Mouse (Mus musculus): ENCODE data around the gene Aldh1b1. TPM values are rescaled to one million over a fixed set of nuclear protein-coding genes. Genes with fewer than 3 reads are reported as not detected.

Gene Aldh1b1
- total RNA-seq, 4 experiments from 2014 or later = 9.3 to 14.5 (median 12.4) TPM

DNA sequence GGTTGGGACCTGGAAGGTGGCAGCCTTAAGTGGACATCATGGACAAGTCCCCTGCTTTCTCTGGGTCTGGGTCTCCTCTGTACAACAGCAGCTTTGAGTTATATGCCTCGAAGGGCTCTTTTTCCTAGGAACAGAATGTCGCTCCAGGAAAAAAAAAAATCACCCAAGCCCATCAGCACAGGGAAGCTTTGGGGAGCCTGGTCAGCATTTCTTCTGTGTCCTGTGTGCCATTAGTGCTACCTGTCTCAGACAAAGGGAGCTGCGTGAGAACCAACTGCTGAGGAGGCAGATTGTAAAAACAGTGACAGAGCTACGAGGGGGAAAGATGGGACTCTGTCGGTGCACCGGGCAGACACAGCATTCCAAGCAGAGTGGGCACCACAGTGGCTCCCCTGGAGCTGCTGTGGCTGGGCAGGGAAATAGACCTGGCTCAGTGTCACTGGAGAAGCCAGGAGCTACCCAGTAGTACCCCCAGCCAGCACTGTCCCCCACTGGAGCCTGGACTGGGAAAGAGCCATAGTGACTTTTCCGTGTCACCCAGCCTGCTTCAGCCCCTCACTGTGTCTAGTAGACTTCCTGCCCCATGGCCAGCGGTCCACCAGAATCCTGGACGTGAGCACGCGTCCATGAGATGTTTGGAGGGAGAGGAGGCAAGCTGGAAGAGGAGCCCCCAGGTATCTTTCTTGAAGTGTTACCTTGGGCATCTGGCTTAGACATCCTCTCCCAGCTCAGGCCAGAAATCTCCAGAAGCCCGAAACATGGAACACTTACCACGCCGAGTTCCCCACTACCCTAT is 26.1 kb downstream of the Aldh1b1 start:
- no peak for DNase-seq (ENCODE audit: low spot score)

DNA sequence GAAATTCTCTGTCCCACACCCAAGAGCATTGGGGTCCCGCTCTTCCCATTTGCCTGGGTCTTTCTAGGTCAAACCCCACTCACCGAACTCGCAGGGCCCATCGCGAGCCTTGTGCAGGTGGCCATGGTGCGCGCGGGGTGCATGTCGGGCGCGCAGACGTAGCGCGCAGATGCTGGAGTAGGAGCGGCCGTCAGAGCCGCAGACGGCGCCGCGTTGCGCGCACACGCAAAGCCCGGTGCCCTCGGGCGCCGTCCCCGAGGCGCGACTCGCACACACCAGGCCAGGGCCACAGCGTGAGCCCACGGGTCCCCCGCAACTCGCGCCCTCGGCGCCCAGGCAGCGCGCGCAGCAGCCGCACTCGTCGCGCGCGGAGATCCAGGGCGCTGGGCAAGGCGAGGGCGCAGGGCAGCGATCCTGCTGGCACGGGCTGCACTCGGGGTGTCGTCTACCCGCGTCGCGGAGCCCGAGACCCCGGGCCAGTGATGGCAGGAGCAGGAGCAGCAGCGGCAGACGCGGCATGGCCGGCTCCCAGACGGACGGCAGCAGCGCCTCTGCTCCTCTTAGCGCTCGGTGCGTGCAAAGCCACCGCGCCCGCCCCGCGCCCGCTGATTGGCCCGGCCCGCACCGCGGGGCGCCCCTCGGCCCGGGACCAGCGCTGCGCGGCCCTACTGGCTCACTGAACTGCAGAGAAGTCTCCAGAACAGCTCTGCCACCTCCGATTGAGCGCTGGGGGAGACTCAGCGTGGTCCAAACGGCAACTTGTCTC is 27.6 kb downstream of the Aldh1b1 start, which contains the start of gene Igfbpl1:
Gene Igfbpl1 (minus strand): TSS at position 649 of the 766 bp plus-strand sequence.
- DNase-seq (ENCODE audit: low spot score) = no peak

DNA sequence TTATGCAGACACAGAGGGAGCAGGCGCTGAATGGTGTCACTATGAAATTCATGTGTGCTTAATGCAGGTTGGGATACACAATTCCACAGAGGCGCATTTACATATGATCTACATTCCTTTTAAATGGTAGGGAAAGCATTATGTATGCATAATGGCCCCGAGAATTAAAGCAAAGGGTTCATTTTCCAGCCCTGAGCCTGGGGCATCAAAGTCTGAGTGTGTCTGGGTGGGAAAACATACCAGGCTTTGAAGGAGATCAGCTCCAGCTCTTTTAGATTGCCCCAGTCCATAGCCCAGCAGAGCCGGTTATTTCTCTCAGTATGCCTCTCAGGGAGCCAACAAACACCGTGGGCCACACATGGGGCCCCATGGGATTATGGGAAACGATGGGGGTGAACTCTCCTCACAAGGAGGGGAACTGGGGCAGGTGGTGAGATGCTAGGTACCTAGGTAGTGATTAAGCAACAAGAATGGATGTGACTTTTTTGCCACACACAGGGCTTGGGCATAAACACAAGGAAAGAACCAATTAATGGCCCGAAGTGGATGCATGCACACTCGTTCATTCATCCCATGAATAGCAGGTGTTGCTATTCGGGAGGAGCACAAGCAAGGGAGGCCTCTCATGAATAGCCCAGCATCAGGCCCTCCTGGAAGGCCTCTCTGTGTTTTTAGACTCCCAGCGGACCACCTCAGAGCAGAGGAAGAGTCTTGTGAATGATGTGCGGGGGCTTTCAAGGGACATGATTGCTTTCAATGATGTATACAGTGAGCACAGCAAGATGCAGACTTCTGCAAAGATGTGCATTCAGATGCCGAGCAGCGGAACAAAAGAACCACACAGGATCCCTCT is 31.3 kb downstream of the Aldh1b1 start:
- no peak for DNase-seq (ENCODE audit: low spot score)

DNA sequence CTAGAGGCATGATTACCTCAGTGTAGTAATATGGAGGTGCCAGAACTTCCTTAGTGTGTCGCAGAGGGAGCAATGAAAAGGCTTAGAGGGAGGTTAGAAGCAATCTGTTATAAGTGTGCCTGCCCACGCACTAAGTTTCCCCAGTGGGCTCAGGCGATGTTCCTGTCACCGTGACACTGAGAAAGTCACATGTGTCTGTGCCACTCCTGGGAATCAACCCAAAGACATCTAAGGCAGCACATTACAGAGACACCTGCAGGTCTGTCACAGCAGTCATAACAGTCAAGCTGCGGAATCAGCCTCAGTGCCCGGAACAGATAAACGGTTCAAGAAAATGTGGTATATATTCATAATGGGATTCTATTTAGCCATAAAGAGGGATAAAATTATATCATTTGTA is 33.2 kb downstream of the Aldh1b1 start:
- DNase-seq (ENCODE audit: low spot score) = no peak

DNA sequence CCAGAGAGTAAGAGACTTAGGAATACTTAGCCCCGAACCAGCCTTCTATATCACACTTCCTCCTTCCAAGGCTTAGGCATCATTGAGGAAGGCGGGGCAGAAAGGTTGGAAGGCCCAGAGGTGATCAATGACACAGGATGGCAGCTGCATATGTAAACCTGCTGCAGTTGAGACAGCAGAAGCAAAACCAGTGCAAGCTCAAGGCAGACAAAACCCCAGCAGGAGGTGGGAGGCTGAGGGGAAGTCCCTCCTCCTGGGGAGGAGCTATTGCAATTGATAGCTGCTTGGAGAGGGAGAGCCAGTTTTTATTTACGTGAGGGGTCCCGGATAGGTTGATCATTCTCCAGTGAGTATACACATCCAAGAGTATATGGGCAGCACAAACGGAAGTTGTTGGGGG is 34.6 kb downstream of the Aldh1b1 start:
- no peak for DNase-seq (ENCODE audit: low spot score)

DNA sequence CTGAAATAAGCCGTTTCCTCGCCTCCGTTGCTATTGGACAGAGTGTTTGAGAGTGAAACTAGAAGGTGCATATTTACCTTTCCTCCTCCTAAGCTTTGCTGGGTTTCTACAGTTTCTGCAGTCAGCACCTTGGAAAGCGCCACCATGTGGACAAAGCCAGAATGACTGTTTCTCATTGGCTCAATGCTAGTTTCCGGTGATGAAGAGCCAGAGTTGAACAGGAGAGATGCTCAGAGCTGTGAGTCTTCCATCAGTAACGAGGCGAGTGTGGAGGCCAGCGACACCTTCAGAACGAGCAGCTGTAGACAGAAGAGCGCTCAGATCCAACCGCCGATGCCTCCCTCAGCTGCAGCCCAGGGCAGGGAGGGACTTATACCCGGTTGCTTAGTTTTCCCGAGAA is 45.5 kb downstream of the Aldh1b1 start:
- DNase-seq (ENCODE audit: low spot score) = no peak

DNA sequence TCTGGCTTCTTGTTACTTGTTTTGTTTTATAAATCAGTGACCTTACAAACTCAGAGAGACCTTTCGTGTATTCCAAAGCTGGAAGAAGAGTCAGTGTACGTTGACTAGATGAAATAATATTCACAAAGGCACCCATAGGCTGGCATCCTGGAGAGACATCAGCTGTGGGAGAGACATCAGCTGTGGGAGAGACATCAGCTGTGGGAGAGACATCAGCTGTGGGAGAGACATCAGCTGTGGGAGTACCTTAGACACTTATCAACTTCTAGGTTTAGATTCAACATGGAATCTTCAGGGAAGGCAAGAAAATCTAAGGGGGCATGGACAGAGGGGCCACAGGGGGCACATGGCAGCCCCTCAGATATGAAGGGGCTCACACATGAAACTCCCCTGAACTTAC is 47.4 kb downstream of the Aldh1b1 start:
- DNase-seq (ENCODE audit: low spot score) = no peak

DNA sequence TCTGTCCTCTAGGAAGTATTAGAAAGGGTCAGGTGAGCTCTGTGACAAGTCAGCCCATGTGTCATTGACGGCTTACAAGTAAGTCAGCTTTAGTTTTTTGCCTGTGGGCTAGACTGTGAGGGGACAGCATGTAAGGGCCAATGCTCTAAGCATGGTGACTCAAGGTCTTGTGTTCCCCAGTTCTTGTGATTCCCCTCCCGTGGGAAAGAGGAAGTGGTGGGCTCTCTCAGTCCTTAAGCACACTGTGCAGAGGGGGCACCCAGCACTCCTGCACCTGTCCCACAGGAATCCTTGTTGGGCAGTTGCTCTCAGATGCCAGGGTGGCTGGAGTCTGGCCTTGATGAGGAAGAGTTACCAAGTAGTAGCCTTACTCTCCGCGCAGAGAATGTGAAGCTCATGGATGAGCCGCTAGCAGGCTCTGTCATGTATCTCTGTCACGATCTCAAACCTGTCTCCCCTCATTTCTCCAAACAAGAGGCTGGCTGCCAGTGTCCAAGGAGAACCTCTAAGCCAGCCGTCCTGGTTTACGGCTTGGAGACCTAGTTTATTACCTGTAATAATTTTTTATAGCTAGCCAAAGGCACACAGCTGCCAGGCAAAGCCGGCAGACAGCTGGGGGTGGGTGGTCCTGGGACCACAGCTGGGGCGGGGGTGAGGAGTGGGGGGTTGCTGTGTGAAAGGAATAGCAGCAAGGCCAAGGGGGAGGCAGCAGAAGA is 49.4 kb downstream of the Aldh1b1 start, which contains the start of gene Stra6l:
Gene Stra6l (plus strand): TSS at position 556 of the 716 bp plus-strand sequence.
- DNase-seq (ENCODE audit: low spot score) = no peak

DNA sequence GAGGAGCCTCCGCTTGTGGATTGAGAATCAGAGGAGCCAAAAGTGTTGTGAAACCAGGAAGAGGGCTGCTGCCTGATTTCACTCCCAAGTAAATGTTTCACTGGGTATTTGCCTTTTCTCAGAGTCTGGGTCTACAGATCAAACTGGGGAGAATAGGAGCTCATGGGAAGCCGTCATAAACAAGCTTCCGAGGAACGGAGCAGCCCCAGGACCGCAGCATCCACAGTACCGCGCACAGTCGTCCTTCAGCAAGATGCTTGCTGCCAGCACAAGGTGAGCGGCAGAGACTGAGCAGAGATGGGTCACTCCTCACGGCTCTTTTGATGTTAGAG is 50.0 kb downstream of the Aldh1b1 start:
- no peak for DNase-seq (ENCODE audit: low spot score)

DNA sequence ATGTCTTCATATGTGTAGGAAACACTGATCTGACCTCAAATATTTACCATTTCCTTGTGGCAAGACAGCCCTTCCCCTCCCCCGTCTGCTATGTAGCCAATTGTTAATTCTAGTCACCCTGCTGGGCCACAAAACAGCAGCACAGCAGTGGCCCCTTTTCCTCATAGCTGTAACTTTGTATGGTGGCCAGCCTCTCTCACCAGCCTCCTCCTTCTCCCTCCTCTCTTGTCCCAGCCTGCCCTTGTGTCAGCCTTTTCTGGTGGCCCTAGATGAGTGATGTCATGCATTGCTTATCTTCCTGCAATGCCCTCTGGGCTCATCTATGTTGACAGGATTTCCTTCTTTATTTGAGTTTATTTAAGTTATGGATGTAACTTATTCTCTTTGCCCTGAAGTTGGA is 50.6 kb downstream of the Aldh1b1 start:
- DNase-seq (ENCODE audit: low spot score) = no peak

DNA sequence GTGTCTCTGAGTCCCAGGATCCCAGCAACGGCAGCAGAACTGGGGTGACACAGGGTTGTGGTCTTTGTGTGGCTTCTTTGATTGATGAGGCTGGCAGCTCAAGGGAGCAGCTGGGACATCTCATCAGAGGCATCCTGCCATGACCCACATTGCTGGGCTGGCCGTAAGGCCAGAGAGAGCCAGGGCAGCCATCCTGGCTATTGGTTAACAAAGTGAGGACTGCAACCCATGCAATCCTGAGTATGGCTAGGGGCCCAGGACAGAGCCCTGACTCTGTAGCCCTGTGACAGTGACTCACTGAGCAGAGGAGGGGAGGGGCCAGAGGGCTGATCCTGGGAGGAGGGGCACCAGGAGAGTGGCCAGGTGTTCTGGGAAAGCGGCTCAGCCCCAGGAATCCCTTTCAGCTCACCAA is 52.8 kb downstream of the Aldh1b1 start:
- no peak for DNase-seq (ENCODE audit: low spot score)

DNA sequence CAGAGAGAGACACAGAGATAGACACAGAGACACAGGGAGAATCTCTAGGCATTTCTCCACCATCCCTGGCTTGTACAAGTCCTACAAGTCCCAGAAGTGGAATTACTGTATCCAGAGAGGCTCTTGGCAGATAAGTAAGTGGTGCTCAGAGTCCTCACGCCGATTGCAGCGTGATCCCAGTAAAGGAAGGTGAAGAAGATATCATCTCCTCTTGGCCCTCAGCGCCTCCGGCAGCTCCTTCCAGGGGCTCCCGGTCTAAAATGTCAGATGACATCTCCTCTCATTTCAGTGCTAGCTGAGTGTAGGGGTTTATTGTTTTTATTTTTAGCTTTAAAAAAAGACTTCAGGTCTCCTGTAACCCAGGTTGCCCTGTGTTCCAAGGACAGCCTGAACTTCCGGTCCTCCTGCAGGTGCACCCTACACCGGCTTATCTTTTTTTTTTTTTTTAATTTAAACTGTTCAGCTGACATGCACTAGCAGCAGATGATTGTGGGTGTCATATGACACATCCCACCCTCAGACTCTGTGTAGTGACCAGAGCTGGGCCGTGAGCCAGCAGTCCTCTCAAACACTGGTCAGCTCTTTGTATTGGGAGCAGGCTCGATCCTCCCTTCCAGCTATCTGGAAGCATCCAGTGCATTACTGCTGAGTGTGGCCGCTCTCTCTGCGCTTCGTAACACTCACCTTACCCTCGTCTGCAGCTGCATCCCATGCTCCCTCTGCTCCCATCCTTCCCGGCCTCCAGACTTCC is 54.8 kb downstream of the Aldh1b1 start:
- no peak for DNase-seq (ENCODE audit: low spot score)

Other genes with a start within 250 kb of the Aldh1b1 start
- gene Igfbpl1, start 27.9 kb downstream of the Aldh1b1 start, total RNA-seq (2022) = under 1 TPM; 0.14 to 0.57 (median 0.39) TPM
- not detected for gene Stra6l, start 49.6 kb downstream of the Aldh1b1 start, total RNA-seq (2022)
- under 1 TPM in 1 of 4 experiments, not detected in 3; 0.09 TPM for gene Ccdc180, start 91.3 kb downstream of the Aldh1b1 start, total RNA-seq (2022)
- gene Tdrd7, start 166.3 kb downstream of the Aldh1b1 start, total RNA-seq (2022) = 10 to 100 TPM in 3 of 4 experiments, 1 to 10 TPM in 1; 9.2 to 12.1 (median 10.1) TPM
- 100 to 1,000 TPM; 233 to 302 (median 283) TPM for gene Tmod1, start 239.9 kb downstream of the Aldh1b1 start, total RNA-seq (2022)

All from heart, adult 8-10 months (tissue).